Mouse (Mus musculus) adrenal gland, postnatal 36 days (tissue): ENCODE measurements around the gene Rbms1. TPM values are rescaled to one million over a fixed set of nuclear protein-coding genes. Genes with fewer than 3 reads are reported as not detected.
A peak's percentile ranks its signal among the peaks of the same experiment; 100 is the strongest.

Experiments used
- DNase-seq, 2 experiments: peaks; one replicate each; pipeline ENCODE4 v3.0.0; 2021; ENCODE audit warnings: mixed read lengths in 1 of 2
- total RNA-seq, 2 experiments: library from RNA; stranded (reverse); gene quantifications; 2 replicates each; pipeline ENCODE4 v1.2.3; 2021

Gene Rbms1
- total RNA-seq, 2 experiments from 2014 or later = 60.5 to 72.8 TPM

DNA sequence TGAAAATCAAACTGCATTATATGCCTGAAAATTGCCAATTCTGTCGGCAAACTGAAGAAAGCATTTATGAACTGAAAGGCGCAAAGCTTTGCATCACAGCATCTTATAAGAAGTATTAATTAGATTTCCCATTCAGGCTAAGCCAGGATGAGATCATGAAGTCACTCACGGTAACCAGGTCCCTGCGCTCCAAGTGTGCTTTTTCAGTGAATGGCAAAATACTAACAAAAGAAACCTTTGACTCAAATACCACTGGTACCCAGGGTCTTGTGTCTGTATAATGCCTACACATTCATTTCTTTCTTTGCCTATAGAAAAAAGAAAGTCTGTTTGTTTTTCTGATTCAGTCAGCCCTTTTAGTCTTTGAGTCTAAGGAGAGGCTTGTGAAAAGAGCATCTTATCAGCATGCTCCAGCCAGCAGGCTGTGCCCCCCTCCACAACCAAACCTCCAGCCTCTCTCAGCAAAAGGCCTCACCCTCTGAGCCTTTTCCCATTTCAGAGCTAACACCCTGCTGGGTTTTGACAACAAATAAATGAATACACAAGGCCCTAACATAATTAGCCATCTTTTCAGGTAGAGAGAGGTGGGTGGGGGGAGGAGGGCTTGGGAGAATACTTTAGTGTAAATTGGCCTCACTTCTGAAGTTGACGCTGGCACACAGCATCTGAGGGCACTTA is 83.7 kb downstream of the Rbms1 start:
- no peak for DNase-seq

- peak; percentile 14 to 23 for DNase-seq
These were observed 85.2 kb downstream of the Rbms1 start for GRCm38 (mm10) chr2:60877543-60878386.

- DNase-seq = no peak
These were observed 86.1 kb downstream of the Rbms1 start for GRCm38 (mm10) chr2:60876891-60877290.

DNA sequence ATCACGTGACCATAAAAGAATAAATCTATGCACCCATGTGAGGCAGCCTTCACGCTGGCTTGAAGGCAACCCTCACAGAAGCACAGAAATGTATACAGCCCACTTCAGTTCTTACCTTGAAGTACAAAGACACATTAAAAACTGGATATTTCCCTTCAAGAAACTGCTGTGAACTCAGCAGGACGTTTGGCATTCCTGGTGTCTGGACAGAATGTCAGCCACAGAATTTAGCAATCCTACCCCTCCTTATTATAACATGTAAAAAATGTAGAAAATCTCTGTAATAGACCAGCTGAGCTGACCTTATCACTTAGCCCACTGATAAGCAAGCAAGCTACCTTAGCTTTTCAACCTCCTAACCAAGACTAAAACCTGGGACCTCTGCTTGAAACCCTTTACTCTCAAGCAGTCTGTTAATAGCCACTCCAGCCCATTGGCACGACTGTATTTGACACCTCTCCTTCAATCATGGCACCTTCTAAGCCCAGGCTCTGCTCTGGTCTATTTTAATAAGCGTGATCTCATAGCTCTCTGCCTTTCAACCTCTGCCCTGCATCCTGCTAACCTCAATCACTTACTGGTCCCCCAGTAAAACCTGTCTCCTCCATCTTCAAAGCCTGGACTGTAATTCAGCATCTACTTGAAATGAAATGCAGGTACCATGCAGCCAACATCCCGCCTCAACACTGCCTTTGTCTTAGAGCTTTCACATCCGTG is 90.7 kb downstream of the Rbms1 start:
- no peak for DNase-seq

- peak in 1 of 2 experiments; percentile 25 for DNase-seq
These were observed 92.0 kb downstream of the Rbms1 start for GRCm38 (mm10) chr2:60871001-60871400.

DNA sequence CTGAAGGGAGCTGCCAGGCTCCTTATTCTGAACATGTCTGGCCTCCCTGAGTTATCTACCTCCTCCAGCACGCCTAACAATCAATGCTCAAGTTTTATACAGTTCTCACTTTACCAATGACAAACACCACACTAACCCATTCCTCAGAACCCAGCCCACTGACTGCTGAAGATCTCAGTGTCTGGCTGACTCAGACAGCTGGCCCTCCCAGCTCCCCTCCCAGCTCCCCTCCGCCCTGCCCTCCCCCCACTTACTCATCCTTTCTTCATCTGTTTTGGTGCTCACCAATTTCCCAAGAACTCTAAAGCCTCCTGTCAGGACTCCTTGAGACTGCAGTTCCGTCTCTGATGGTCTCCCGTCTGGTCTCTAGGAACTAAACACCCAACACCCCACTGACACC is 92.5 kb downstream of the Rbms1 start:
- peak; percentile 22 to 64 for DNase-seq

DNA sequence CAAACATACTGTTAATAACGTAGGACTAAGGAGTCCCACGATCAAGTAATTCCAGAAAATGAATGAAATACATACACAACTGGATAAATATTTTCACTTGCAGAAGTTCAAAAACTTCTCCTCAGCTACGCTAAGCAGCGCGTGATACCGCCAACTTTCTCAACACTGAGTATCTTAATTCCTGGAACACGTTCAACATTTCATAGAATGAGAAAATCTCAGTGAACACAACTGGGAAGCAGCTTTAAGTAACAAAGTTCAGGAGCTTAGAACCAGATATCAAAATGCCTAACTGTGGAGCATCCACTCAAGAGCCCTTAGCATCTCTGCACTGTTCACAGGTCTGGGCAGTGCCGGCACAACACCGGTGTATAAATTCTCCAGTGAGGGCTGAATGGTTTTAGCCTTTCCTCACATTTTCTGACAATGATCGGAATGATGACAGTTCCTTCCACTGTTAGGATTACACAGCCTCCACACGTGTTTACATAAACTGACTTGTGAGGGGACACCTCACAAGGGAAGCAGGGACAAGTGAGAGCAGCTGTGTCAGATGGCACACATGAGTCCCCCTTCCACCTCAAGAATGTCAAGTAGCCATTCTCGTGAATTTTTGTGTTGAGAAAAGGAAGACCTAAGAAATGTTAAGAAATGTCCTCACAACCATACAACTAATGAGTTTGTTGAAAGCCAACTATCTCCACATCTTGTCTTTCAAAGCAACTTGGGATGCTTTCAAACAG is 93.8 kb downstream of the Rbms1 start:
- no peak for DNase-seq

DNA sequence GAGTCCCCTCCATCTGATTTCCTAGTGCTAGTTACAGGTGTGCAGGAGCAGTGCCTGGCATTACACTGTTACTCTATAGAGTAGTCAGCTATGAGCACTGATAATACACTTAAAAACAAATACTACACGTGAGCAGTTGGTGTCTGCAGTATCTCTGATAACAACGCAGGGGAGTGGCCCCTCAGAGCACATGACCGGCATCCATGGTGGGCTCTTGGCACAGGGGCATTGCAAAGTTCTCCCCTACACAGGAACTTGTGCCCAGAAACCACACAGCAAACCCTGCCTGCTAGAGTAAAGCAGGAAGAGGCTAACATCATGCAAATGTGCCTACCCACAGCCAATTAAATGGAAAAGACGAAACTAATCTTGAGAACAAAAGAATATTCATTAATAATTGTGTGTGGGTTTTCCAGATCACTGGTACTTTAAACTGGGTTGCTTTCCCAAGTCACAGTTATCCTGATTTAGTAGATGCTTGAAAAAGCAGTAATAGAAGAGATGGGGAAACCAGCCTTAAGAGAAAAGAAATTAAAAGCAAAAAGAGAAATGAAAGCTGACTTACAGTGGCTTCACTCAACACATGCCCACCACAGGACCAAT is 94.8 kb downstream of the Rbms1 start:
- DNase-seq = no peak

DNA sequence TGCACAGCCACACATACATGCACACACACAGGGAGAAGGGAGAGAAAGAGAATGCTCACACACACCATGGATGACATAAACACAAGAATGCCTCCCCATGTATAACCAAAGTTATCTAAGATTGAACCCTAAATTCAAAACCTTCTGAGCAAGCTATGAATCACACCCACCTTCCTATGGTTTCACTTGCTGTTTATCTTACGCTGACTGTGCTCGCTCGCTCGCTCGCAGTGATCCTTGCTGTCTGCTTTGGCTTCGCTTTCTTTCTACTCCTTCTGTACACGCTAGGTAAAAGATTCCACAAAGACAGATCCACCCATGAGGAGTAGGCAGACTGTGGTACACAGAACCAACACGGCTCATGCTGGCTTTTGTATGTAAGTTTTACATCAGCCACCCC is 95.7 kb downstream of the Rbms1 start:
- no peak for DNase-seq

- no peak for DNase-seq
These were observed 97.1 kb downstream of the Rbms1 start for GRCm38 (mm10) chr2:60865869-60866268.

- no peak for DNase-seq
These were observed 98.0 kb downstream of the Rbms1 start for GRCm38 (mm10) chr2:60864977-60865376.

DNA sequence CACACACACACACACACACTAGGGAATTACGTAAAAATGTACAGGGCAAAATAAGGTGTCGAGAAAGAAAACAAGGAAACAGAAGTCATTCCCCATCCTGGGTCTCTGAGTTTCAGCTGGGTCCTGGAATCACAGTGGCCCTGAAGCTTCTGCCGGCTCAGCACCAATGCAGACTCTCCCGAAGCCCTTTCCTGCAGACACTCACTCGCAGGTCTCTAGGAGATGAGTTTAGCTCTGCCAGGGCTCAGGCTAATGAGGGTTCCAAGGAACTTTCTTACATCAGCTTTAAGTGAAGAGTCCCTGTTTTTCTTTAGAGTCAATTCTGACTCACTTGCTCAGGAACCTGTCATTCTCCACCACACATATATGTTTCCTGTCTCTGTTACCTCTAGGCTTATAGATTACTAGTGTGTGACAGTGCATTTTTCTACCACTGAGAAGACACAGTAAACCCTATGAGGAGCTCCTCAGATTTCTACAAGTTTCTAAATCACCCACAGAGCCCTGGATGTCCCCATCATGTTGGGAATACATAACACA is 98.7 kb downstream of the Rbms1 start:
- no peak for DNase-seq

GRCm38 (mm10) chr2:60863827-60864226 is 99.2 kb downstream of the Rbms1 start:
- DNase-seq = peak; percentile 19 to 51

GRCm38 (mm10) chr2:60862913-60863711 is 99.9 kb downstream of the Rbms1 start:
- no peak for DNase-seq

DNA sequence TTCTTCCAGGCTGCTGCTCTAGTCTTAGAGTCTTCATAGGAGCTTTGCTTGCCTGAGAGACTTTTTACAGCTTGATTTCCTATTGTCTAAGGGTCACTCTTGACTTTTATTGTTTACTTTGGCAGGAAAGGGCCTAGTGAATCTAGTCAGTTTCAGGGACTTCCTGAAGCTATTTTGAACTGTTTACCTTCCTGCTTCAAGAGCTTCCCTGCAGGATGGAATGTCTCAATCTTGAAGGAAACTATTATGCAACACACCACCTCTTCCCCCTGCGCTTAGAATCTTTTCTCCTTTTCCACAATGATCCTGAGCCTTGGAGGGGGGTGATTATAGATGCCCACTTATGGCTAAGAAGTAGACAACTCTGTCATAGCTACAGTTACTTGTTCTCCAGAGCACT is 104.9 kb downstream of the Rbms1 start:
- no peak for DNase-seq

DNA sequence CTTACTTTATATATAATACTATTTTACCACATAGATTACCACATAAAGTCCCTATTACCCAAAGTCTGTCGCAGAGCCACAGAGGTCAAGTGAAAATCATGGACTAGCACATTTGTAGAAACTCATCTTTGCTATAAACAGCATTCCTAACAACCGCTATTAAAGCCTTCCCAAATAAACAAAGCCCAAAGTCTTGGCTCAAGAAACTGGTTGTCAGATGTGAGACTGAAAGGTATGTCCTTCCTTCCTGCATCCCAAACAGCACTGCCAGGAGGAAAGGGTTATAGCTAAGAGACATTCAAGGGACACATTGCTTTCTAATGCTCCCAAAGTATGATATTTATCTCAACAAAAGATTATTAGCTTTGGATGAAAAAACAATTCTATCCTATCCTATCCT is 106.9 kb downstream of the Rbms1 start:
- DNase-seq = no peak

DNA sequence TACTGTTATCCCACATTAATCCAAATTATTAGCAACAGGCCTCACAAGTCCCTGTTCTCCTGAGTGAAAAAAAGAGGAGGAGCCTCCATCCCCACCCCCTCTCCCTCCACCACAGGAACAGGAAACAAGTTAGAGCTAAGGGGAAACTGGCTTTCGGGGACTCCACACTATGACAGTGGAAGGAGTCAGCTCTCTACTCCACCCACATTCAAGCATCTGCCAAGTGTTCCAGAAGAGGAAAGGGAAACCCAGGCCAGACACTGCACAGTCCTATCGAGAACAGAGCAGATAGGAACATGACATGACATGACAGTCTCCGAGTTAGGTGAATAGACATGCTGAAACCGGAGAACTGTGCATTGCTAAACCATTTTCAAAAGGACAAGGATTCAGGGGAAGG is 108.0 kb downstream of the Rbms1 start:
- DNase-seq = peak; percentile 47 to 64

DNA sequence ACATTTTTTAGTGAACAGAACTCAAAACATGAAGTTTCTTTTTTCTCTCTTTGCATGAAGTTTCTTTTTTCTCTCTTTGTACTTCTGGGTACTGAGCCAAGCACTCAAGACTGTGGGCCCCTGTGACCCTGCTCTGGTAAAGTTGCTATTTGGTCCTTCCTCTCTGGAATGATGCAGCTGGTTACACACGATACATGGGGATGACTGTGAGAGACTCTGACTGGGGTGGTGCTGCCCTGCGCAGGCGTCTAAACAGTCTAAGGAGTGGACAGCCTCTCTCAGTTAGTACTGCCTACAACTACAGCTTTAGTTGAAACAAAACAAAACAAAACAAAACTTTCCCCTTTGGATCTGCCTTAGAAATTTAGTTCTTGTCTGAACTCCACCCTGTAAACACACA is 111.1 kb downstream of the Rbms1 start:
- no peak for DNase-seq

- DNase-seq = no peak
These were observed 111.8 kb downstream of the Rbms1 start for GRCm38 (mm10) chr2:60851057-60851718.

GRCm38 (mm10) chr2:60848478-60848877 is 114.5 kb downstream of the Rbms1 start:
- no peak for DNase-seq
